Mouse (Mus musculus): ENCODE results near the gene Cox20. TPM values are rescaled to one million over a fixed set of nuclear protein-coding genes. Genes with fewer than 3 reads are reported as not detected.
"Not testable (repeated sequence)": the region's sequence is repeated elsewhere in the genome, so short reads cannot be mapped to it uniquely, and the experiment has no call there.

The Cox20 gene
- total RNA-seq (2021): 10 to 100 TPM; 78.7 to 88.8 TPM
- long read RNA-seq, experiment 1, transcript Cox20-201 (4 exons, 471 nt): major isoform, 90 of 101 reads
- long read RNA-seq, experiment 1, partial matches to known transcripts: 2 of 101 reads
- long read RNA-seq, experiment 1, other reads (novel, unspliced or antisense): 6 of 101 reads
- long read RNA-seq, experiment 2, transcript Cox20-201 (4 exons, 471 nt): major isoform, 82 of 94 reads
- long read RNA-seq, experiment 2, partial matches to known transcripts: 4 of 94 reads
- long read RNA-seq, experiment 2, other reads (novel, unspliced or antisense): 5 of 94 reads

- DNase-seq: peak; percentile 98
Measured at GRCm38 (mm10) chr1:178318389-178319184, at the start of gene Cox20. TSS of gene Cox20 (plus strand) at chr1:178319130.

DNA sequence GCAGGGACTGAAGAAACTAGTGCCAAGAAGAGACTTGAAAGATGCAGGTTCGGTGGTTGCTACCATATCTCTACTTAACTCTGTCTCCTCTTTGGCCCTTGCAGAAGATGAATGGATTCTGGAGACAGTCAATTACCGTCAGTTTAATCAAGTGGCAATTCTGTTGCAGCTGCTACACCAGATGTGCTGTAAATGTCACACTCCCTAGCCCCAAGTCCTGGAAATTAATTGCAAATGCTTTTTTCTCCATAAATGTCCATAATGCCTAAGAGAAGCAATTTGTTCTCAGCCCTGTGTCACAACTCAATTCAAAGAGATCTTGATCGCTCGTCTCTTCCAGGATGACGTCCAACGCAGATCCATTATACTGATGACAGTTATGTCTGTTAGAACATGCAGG lies 48.3 kb upstream of the Cox20 start:
- DNase-seq: no peak

DNA sequence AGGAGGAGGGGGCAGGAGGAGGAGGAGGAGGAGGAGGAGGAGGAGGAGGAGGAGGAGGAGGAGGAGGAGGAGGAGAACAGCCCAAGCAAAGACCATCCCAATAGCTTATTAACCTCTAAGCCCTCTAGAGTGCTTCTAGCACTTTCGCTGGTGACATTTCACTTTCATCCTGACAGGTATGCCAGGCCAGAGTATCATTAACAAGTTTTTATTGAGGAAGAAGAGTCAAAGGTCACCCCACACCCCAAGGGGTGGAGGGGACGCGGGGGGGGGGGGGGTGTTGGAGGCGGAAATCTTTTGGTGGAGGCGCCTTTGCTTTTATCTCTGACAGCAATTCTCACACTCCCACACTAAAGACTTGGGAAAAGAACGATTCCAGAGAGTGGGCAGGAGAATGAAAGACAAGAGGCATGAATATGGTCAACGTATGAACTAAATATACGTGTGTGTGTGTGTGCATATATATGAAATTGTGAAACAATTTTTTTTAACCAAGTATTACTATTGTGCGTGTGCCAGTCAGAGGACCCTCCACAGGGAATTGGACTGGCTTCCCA lies 43.7 kb upstream of the Cox20 start:
- no peak for DNase-seq

DNA sequence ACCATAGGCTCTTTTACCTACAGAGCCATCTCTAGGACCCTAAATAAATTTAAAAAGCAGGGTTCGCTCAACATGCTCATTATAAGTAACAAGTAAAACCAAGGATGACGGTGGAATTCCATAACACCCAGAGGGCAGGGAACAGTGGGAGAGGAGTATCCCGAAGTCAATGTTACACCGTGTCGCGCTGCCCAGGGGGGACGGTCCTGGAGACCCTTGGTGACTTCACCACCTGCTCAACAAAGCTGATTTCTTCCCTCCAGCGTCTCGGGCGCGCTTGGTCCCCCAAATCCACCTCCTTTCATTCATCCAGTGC lies 43.2 kb upstream of the Cox20 start:
- no peak for DNase-seq

DNA sequence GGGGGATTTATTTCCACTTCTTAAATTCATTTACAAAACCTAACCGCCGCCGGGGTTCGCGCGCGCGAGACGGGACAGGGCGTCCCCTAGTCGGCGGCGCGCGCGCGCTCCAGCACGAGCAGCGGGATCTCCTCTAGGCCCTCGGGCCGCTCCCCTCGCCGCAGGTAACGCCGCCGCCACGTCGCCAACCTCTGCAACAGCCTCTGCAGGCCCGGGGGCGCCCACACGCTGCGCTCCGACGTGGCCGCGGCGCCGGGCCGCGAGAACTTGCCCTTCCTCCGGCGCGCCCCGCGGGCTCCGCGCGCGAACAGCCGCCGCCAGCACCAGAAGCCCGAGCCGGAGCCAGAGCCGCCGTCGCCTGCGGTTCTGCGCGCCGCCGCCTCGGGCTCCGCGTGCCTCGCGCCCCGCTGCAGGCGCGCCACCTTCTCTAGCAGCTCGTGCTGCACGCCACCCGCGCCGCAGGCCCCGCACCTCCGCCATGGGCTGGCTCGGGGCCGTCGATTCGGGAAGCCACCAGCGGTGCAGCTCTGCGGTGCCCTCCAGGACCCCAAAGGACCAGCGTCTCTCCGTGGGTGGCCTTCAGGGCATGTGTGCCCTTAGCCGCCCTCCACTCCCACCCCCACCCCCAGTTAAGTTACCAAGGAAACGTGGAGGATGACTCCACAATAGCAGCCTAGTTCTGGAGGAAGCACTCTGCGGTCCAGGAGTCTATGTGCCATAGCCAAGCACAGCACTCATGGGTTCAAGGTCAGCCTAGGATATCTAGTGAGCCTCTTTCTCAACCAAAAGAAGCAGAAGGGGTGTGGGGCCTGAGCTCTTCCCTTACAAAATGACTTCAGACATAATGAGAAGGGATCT lies 42.6 kb upstream of the Cox20 start:
- DNase-seq: peak; percentile 80

DNA sequence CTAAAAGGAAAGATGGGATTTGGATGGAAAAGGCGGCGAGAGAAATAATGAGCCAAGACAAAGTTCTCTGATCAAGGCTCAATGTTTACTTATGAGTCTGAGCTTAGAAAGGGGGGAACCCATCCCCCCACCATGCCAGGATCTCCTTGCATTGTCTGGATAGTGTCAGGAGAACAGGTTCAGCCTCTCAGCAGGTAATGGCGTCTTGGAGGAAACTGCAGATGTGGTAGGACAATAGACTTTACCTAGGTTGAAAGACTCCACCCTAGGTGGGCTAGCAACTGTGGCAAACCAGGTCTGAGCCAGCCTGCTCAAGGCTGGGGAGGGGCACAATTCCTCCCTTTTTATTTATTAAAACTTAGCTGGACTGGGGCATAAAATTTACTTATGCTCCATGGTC lies 35.6 kb upstream of the Cox20 start:
- not testable (repeated sequence) for DNase-seq

- no peak for DNase-seq
Measured at GRCm38 (mm10) chr1:178283946-178284720, 34.8 kb upstream of the Cox20 start.

- DNase-seq: no peak
Measured at GRCm38 (mm10) chr1:178287601-178288176, 31.2 kb upstream of the Cox20 start.

- DNase-seq: no peak
Measured at GRCm38 (mm10) chr1:178291716-178292115, 27.2 kb upstream of the Cox20 start.

DNA sequence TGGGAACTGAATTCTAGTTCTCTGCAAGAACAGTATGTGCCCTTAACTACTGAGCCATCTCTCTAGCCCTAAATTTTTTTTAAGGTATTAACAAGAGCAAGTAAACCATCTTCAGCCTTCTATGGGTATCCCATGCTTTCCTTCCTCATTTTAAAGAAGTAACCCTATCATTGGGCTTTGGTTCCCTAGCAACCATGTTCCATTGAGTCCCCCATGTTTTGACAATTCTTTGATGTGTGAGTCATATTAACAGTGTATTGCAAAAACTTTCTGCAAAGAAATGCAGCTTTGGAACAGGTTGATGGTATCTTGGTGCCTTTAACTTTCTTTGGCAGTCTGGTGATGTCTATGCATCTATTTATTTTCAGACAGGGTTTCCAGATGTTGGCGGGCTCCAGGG lies 24.9 kb upstream of the Cox20 start:
- no peak for DNase-seq

- DNase-seq: not testable (repeated sequence)
Measured at GRCm38 (mm10) chr1:178301261-178301660, 17.7 kb upstream of the Cox20 start.

GRCm38 (mm10) chr1:178303425-178303824 lies 15.5 kb upstream of the Cox20 start:
- peak; percentile 86 for DNase-seq

DNA sequence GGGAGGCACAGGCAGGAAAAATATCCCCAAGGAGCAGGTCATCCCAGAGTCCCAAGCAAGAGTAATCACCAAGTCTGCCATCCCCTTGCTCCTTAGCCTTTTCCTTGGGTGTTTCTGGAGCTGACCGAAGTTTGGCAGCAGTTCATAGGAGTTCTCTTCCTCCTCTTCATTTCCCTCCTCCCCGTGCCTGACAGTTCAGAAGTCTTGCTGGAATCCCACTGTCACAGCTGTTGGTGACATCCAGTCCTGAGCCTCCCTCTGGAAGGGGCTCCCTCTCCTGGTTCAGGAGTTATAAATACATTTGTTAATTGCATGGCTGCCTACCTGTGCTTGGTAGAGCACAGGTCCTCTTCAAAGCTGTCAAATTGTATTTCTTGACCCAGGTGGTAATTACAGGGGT lies 9.4 kb upstream of the Cox20 start:
- no peak for DNase-seq

DNA sequence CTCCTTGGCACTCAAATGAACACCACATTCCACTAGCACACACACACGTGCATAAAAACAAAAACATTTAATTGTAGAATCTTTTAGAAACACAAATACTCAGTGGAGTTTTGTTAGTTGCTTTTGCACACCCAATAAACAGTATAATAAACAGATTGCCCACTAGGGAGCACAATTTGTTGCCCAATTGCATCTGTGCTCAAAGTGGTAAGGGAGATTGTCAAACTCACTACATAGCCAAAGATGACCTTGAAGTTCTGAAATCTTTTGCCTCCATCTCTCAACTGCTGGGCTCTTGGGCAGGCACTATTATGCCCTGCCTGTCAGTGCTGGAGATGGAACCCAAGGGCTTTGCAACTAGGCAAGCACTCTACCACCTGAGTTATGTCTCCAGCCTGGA lies 8.8 kb upstream of the Cox20 start:
- no peak for DNase-seq

DNA sequence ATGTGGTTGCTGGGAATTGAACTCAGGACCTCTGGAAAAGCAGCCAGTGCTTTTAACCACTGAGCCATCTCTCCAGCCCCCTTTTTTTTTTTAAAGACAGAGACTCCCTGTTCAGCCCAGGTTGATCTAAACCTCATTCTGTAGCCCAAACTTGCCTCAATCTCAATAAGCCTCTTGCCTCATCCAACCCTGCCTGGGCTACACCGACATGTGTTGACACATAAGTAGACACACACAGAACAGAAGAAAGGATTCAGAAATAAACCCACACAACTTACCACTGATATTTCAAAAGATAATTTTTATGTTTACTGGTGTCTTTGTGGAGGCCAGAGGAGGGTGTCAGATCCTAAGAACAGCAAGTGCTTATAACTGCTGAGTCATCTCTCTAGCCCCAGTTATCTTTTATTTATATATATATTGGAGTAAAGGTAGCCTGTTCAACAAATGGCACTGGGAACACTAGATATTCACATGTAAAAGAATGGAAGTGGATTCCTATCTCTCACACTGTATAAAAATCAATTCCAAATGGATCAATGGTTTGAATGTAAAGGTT lies 5.8 kb upstream of the Cox20 start:
- no peak for DNase-seq

- no peak for DNase-seq
Measured at GRCm38 (mm10) chr1:178314236-178314635, 4.7 kb upstream of the Cox20 start.

GRCm38 (mm10) chr1:178317275-178318001 lies 1.5 kb upstream of the Cox20 start:
- no peak for DNase-seq

GRCm38 (mm10) chr1:178318002-178318388 lies 935 bp upstream of the Cox20 start:
- no peak for DNase-seq

GRCm38 (mm10) chr1:178319295-178320037 lies 536 bp downstream of the Cox20 start:
- DNase-seq: no peak

All from adrenal gland, postnatal 10 days (tissue).